Mouse (Mus musculus) midbrain, embryonic 10.5 days (tissue): ENCODE measurements around the gene Mospd2. TPM values are rescaled to one million over a fixed set of nuclear protein-coding genes. Genes with fewer than 3 reads are reported as not detected.

Experiments
- DNase-seq: peaks from one replicate; pipeline ENCODE4 v3.0.0-alpha.2; 2017; ENCODE audit warnings: low spot score
- H3K27ac ChIP-seq: fragments of 300-500 bp; sonication (generic); replicated peaks from 2 replicates; pipeline ENCODE4 v1.5.1; 2016; ENCODE audit warnings: mild to moderate bottlenecking
- H3K27me3 ChIP-seq: fragments of 300-500 bp; sonication (generic); 2 replicates; pipeline ENCODE4 v1.6.1; 2016; ENCODE audit warnings: low read depth, mild to moderate bottlenecking; ENCODE audit not compliant: poor library complexity, severe bottlenecking
- H3K36me3 ChIP-seq: fragments of 300-500 bp; sonication (generic); 2 replicates; pipeline ENCODE4 v1.6.1; 2016; ENCODE audit warnings: mild to moderate bottlenecking, moderate library complexity
- H3K4me1 ChIP-seq: fragments of 300-500 bp; sonication (generic); 2 replicates; pipeline ENCODE4 v1.6.1; 2016
- H3K4me3 ChIP-seq: fragments of 300-500 bp; sonication (generic); 2 replicates; pipeline ENCODE4 v1.5.1; 2016; ENCODE audit warnings: mild to moderate bottlenecking, moderate library complexity
- H3K9me3 ChIP-seq: fragments of 300-500 bp; sonication (generic); replicated peaks from 2 replicates; pipeline ENCODE4 v1.6.1; 2016; ENCODE audit warnings: mild to moderate bottlenecking
- WGBS: fragments of 180-500 bp; shearing (Covaris S2); methylation state at CpG from one replicate; pipeline ENCODE4 v1.1.7; 2016; 5-methylcytosine and 5-hydroxymethylcytosine counted together
- polyA plus RNA-seq: library from polyadenylated mRNA; unstranded; fragments of >200 nt; fragmentation: Nextera tagmentation; extraction: Ambion mirVana; gene quantifications from 2 replicates; pipeline ENCODE4 v1.2.1, GENCODE M21; 2016

Mospd2 gene
- polyA plus RNA-seq = 11.9 and 12.1 TPM in 2 replicates

DNA sequence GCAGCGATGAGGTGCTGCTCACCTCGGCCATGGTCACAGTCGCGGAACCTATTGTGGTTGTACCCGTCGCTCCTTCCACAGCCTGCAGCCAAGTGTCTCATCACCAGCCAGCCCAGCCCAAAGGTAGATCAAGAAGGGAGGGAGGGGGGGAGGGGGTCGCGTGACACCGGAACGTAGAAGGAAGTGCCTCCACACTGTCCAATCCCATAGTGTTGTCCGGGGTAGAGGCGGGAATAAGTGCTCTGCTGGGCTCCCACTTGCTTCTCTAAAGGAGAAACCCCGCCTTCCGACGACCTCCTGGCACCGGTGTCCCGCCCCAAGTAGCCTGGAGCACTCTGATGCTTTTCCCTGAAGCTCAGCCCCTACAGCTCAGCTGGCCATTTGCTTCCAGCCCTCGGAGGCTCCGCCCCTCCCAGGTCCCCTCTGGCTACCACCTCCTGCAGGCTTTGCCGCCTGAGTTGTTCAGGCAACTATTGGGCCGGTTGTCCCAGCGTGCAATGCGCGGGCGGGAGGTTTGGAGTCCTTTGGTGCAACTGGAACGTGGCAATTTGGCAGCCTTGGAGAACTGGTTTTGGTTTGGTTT lies at the start of gene Mospd2, which contains the start of gene Fancb:
TSS of gene Mospd2 (minus strand) at position 183 of the 583 bp plus-strand sequence.
TSS of gene Fancb (plus strand) at position 400 of the 583 bp plus-strand sequence.
- no peaks in the 10 kb centered on the region for H3K36me3 ChIP-seq
- peak within 1 kb of the TSS; percentile 81 for H3K27ac ChIP-seq
- H3K27me3 ChIP-seq = peaks cover 74% of the 10 kb centered on the region
- 12% methylated on average over 26 of the region's 26 CpGs for WGBS
- no peaks in the 10 kb centered on the region for H3K9me3 ChIP-seq
- DNase-seq = peak; percentile 84
- H3K4me3 ChIP-seq = peak within 1 kb of the TSS; percentile 60
- peaks cover 8% of the 10 kb centered on the region; the same call in 1 of the 2 replicates for H3K4me1 ChIP-seq

DNA sequence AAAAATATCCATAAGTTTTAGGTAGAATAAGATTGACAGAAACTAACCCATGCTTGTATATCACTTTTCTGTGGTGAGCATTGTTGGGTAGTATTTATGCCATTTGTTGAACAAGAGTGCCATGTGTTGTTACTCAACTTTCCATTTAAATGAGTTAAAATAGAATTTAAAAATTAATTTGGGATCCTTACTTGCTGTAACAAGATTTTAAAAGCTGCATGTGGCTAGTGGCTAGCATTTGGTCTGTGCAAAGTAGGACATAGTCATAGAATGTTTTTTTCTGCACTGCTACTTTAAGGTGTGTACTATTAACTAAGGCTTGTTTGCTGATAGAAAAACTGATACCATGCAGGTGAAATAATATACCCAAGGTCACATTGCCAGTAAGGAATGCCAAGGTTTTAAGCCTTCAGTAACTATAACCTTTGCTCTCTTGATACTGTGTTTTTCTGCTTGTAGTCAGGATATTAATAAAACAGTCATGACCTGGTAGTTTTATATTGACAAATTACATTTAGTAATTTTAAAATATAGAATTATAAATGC lies 24.7 kb upstream of the Mospd2 start, which contains the start of gene Gm17604:
TSS of gene Gm17604 (minus strand) at position 51 of the 546 bp plus-strand sequence.
- H3K4me3 ChIP-seq = no peak within 1 kb of the TSS
- H3K27me3 ChIP-seq = peaks cover 74% of the 10 kb centered on the region
- H3K36me3 ChIP-seq = no peaks in the 10 kb centered on the region
- DNase-seq = no peak
- H3K4me1 ChIP-seq = no peaks in the 10 kb centered on the region
- H3K9me3 ChIP-seq = no peaks in the 10 kb centered on the region
- no peak within 1 kb of the TSS for H3K27ac ChIP-seq

DNA sequence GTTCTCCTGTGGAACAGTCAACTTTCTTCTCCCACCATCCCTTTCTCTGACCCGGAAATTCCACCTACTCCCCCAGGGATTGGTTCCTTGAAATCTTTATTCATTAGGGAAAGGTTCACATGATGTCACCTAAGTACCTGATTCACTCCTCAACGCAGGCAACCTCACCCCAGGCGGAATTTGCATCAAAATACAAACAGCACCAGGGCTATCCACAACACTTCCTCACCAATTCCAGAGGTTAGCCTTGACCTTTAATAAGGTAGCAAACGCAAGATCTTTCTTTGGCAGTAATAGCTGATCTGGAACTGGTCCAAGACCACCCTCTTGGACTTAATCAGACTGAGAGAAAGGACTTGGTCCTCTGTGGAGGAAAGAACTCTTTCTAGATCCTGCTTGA lies 23.0 kb upstream of the Mospd2 start:
- WGBS = 48% methylated on average over 4 of the region's 4 CpGs
- Histone ChIP-seq H3K4me3 (no peak overlapping the region), H3K27ac (no peak overlapping the region), H3K9me3 (no peaks in the 10 kb centered on the region), H3K4me1 (no peaks in the 10 kb centered on the region), H3K36me3 (no peaks in the 10 kb centered on the region), H3K27me3 (peaks cover 88% of the 10 kb centered on the region)
- no peak for DNase-seq

DNA sequence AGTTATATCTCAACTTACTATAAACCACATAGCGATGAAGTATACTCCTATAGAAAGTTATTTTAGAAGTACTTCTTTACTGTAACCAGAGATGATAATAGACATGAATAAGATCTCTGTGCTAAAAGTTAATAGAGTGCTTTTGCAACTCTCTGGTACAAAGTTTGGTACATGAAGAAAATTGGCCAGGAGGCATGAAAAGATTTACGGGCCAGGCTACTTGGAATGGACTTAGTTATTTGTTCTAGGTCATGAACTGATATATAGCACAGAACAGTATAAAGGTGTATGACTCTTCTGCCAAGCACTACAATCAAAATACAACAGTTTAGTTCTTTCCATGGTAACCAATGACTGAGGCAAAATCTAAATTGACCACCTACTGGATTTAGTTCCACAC lies 1.3 kb downstream of the Mospd2 start:
- H3K4me3 ChIP-seq = no peak overlapping the region
- H3K4me1 ChIP-seq = peaks cover 8% of the 10 kb centered on the region; the same call in 1 of the 2 replicates
- DNase-seq = no peak
- no peaks in the 10 kb centered on the region for H3K36me3 ChIP-seq
- no peak overlapping the region for H3K27ac ChIP-seq
- H3K9me3 ChIP-seq = no peaks in the 10 kb centered on the region
- 97% methylated on average over 2 of the region's 2 CpGs for WGBS
- H3K27me3 ChIP-seq = peaks cover 77% of the 10 kb centered on the region

DNA sequence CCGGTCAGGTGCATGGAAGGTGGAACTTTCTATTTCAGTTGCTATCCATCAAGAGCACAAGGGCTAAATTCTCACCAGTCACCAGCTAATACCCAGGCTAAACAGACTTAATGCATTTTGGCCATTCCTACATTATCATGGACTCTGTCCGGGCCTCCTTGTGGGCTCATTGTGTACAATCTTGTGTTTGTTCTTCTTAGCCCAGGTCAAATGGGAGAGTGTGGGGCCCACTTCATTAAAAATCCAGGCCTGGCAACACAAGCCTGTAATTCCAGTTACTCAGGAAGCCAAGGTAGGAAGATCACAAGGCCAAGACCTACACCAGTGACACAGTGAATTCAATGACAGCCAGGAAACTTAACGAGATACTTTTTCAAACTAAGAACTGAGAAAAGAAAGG lies 9.0 kb downstream of the Mospd2 start:
- Histone ChIP-seq H3K9me3 (no peaks in the 10 kb centered on the region), H3K4me1 (no peaks in the 10 kb centered on the region), H3K4me3 (no peak overlapping the region), H3K27ac (no peak overlapping the region), H3K27me3 (peaks cover 68% of the 10 kb centered on the region), H3K36me3 (no peaks in the 10 kb centered on the region)
- no peak for DNase-seq
- WGBS = 95% methylated on average over 3 of the region's 3 CpGs

GRCm38 (mm10) chrX:164965750-164966448 lies 14.3 kb downstream of the Mospd2 start:
- no peak for DNase-seq

DNA sequence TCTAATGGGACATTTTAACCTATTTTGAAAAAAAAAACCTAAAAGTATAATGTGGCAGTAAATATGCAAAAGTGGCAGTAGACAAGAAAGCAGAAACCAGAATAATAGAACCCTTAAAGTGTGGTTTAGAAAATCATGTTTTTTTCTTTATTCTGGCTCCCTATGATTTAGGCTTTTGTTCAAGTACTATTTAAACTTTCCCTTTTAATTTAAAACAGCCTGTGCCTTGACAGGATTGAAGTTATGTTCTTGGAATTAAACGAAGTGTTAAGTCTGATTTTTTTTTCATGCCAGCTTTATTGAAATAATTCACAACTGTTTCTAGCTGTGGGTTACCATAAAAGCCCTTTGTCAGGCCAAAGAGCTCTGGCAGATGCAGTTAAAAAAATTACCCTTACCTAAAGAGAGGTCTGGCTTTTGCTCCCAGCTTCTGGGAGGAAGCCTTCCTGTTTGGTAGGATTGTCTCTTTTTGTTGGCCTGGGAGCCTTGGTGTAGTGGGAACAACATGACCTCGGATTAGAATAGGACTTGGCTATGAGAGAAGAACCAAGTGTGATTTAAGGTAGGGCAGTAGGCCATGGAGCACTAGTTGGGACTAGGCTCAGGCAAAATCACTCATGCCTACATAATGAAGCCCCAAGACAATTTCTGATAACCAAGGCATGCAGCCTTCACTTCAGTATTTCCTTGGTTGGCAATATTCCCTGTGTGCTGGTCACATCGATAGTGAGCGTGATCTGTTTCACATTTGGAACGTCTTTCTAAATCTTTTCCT lies 27.4 kb downstream of the Mospd2 start:
- DNase-seq = no peak
- H3K27me3 ChIP-seq = peaks cover 20% of the 10 kb centered on the region; the same call in 1 of the 2 replicates
- no peak overlapping the region for H3K4me3 ChIP-seq
- H3K9me3 ChIP-seq = no peaks in the 10 kb centered on the region
- H3K27ac ChIP-seq = no peak overlapping the region
- no peaks in the 10 kb centered on the region for H3K4me1 ChIP-seq
- WGBS = 84% methylated on average over 5 of the region's 5 CpGs
- H3K36me3 ChIP-seq = peaks cover 8% of the 10 kb centered on the region

More at GRCm38 (mm10) chrX:164965750-164966448, 14.3 kb downstream of the Mospd2 start:
- no peaks in the 10 kb centered on the region for H3K4me1 ChIP-seq
- peaks cover 74% of the 10 kb centered on the region for H3K27me3 ChIP-seq
- no peak overlapping the region for H3K27ac ChIP-seq
- no peaks in the 10 kb centered on the region for H3K9me3 ChIP-seq
- peaks cover 18% of the 10 kb centered on the region; the same call in 1 of the 2 replicates for H3K36me3 ChIP-seq
- WGBS = 95% methylated on average over 3 of the region's 3 CpGs
- no peak overlapping the region for H3K4me3 ChIP-seq

GRCm38 (mm10) chrX:164951858-164952576 lies 28.2 kb downstream of the Mospd2 start:
- no peak for DNase-seq
- H3K4me1 ChIP-seq = no peaks in the 10 kb centered on the region
- no peak overlapping the region for H3K4me3 ChIP-seq
- 79% methylated on average over 11 of the region's 11 CpGs for WGBS
- no peak overlapping the region for H3K27ac ChIP-seq
- H3K36me3 ChIP-seq = peaks cover 8% of the 10 kb centered on the region
- peaks cover 19% of the 10 kb centered on the region; the same call in 1 of the 2 replicates for H3K27me3 ChIP-seq
- H3K9me3 ChIP-seq = no peaks in the 10 kb centered on the region

- DNase-seq = no peak
- no peaks in the 10 kb centered on the region for H3K9me3 ChIP-seq
- H3K36me3 ChIP-seq = peaks cover 34% of the 10 kb centered on the region
- H3K4me1 ChIP-seq = no peaks in the 10 kb centered on the region
- H3K27ac ChIP-seq = no peak overlapping the region
- peaks cover 56% of the 10 kb centered on the region for H3K27me3 ChIP-seq
- WGBS = 94% methylated on average over 5 of the region's 5 CpGs
- no peak overlapping the region for H3K4me3 ChIP-seq
These were observed 38.6 kb downstream of the Mospd2 start for GRCm38 (mm10) chrX:164941540-164941939.

DNA sequence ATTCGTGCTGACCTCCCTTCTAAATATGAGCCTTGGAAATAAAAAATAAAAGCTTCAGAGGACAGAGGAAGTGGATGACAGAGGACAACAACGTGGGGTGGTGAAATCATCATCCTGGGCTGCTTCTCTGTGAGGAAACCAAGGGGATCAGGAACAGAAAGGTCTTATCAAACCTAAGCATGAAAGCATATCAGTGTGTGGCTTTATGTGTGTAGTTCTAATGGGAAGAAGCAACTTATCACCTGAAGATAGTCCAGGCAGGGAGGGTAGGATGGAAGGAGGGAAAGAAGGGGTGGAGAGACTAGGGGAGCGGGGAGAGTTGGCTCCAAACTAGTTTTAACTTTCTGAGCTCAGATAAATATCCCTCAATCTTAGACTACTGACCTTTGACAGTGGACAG lies 67.2 kb downstream of the Mospd2 start:
- Histone ChIP-seq H3K27ac (no peak overlapping the region), H3K27me3 (peaks cover 62% of the 10 kb centered on the region), H3K9me3 (no peaks in the 10 kb centered on the region), H3K4me3 (no peak overlapping the region), H3K36me3 (no peaks in the 10 kb centered on the region), H3K4me1 (no peaks in the 10 kb centered on the region)
- no peak for DNase-seq
- 78% methylated on average over 3 of the region's 3 CpGs for WGBS

GRCm38 (mm10) chrX:164912186-164912585 lies 68.0 kb downstream of the Mospd2 start:
- WGBS = 84% methylated on average over 4 of the region's 4 CpGs
- peaks cover 62% of the 10 kb centered on the region for H3K27me3 ChIP-seq
- H3K36me3 ChIP-seq = no peaks in the 10 kb centered on the region

DNA sequence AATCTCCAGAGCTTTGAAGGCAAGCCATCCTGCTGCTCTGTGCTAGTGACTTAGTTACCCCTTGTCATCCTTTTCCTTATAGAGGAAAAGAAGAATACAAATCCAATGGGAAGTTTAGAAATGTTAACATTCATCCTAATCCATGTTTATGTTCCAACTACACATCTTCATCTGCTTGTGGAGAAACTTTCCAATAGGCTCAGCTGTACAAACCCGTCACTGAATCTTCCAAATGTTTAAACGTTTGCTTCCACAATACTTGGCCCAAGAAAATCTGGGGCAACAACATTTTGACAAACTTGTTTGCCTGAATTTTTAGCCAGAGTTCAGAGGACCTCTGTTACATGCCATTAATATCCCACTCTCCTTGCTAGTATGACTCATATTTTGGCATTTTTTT lies 78.3 kb downstream of the Mospd2 start:
- H3K9me3 ChIP-seq = no peaks in the 10 kb centered on the region
- no peak for DNase-seq
- H3K4me3 ChIP-seq = no peak overlapping the region
- no peak overlapping the region for H3K27ac ChIP-seq
- no peaks in the 10 kb centered on the region for H3K4me1 ChIP-seq
- H3K27me3 ChIP-seq = peaks cover 52% of the 10 kb centered on the region
- WGBS = 82% methylated on average over 2 of the region's 2 CpGs
- no peaks in the 10 kb centered on the region for H3K36me3 ChIP-seq

More at GRCm38 (mm10) chrX:164912186-164912585, 68.0 kb downstream of the Mospd2 start:
- Histone ChIP-seq H3K27ac (no peak overlapping the region), H3K4me1 (no peaks in the 10 kb centered on the region), H3K4me3 (no peak overlapping the region), H3K9me3 (no peaks in the 10 kb centered on the region)
- DNase-seq = no peak
